Mouse (Mus musculus) C2C12 (cell line): ENCODE results near the gene Ascc2. TPM values are rescaled to one million over a fixed set of nuclear protein-coding genes. Genes with fewer than 3 reads are reported as not detected.

Source experiments
- H3K27me3 ChIP-seq: one replicate; pipeline ENCODE4 v1.6.1; 2011; ENCODE audit not compliant: control insufficient read depth, insufficient read depth, insufficient read length
- H3K36me3 ChIP-seq: one replicate; pipeline ENCODE4 v1.6.1; 2011; ENCODE audit not compliant: control insufficient read depth, insufficient read depth
- H3K4me3 ChIP-seq: one replicate; pipeline ENCODE4 v1.5.1; 2011; ENCODE audit warnings: mild to moderate bottlenecking, control low read depth; ENCODE audit not compliant: poor library complexity, insufficient read depth, severe bottlenecking
- H3K79me2 ChIP-seq: one replicate; pipeline ENCODE4 v1.6.1; 2011; ENCODE audit not compliant: control insufficient read depth, insufficient read depth
- H3K79me3 ChIP-seq: one replicate; pipeline ENCODE4 v1.6.1; 2011; ENCODE audit warnings: low read depth, control low read depth
- H3ac ChIP-seq: one replicate; pipeline ENCODE3; 2011; ENCODE audit warnings: low read depth; ENCODE audit not compliant: control insufficient read depth, insufficient read length
- CEBPB ChIP-seq: IDR thresholded peaks from one replicate; pipeline ENCODE4 v1.6.1; 2011; ENCODE audit warnings: low read depth, mild to moderate bottlenecking, control low read depth, moderate library complexity
- CTCF ChIP-seq: IDR thresholded peaks from one replicate; pipeline ENCODE4 v1.5.1; 2011; ENCODE audit not compliant: control insufficient read depth, insufficient read depth, insufficient read length
- FOSL1 ChIP-seq: IDR thresholded peaks from one replicate; pipeline ENCODE4 v1.8.0; 2011; ENCODE audit warnings: mild to moderate bottlenecking, low read length; ENCODE audit not compliant: poor library complexity, insufficient read depth, severe bottlenecking
- MAX ChIP-seq: IDR thresholded peaks from one replicate; pipeline ENCODE4 v1.6.1; 2011; ENCODE audit warnings: mild to moderate bottlenecking, control low read depth
- MYOD1 ChIP-seq: IDR thresholded peaks from one replicate; pipeline ENCODE4 v1.6.1; 2011; ENCODE audit warnings: low read depth; ENCODE audit not compliant: control insufficient read depth, insufficient read length
- MYOG ChIP-seq: IDR thresholded peaks from one replicate; pipeline ENCODE4 v1.6.1; 2011; ENCODE audit not compliant: control insufficient read depth, insufficient read length; ENCODE audit errors: extremely low read depth
- USF1 ChIP-seq: IDR thresholded peaks from one replicate; pipeline ENCODE4 v1.6.1; 2011; ENCODE audit warnings: low read depth, mild to moderate bottlenecking, control low read depth, moderate library complexity
- polyA plus RNA-seq: library from polyadenylated mRNA; unstranded; fragments of >200 nt; fragmentation: generic; extraction: Trizol; gene quantifications from one replicate; pipeline ENCODE4 v1.2.1, GENCODE M21; 2012; ENCODE audit warnings: missing spikeins

Gene Ascc2
- polyA plus RNA-seq, 1 experiment, result 22.6 TPM

DNA sequence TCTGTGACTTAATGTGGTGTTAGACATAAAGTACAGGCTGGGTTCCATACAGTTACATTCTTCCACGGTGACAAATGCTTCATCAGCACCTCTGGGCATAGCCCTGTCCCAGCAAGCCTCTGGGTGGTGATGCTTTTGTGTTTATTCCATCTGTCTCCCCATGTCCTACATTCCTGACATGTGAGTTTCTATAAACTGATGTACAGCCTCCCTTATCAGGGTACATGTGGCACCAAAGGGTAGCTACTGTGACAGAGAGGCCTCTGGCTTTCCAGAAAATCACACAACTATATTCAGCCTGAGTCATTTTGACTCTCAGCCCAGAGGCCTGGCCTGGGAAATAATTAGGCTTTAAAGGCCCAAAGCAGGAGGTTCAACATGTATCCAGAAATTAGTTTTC, 31.0 kb upstream of the Ascc2 start:
- H3K4me3 ChIP-seq, result no peak overlapping the region
- peak; percentile 7 for TF ChIP-seq FOSL1
- TF ChIP-seq MYOD1, result peak; percentile 83
- no peak for TF ChIP-seq USF1
- TF ChIP-seq CTCF, result no peak
- TF ChIP-seq MYOG, result no peak
- TF ChIP-seq CEBPB, result no peak
- peak; percentile 41 for TF ChIP-seq MAX
- H3K79me3 ChIP-seq, result no peaks in the 10 kb centered on the region
- H3K36me3 ChIP-seq, result no peaks in the 10 kb centered on the region
- no peaks in the 10 kb centered on the region for H3K79me2 ChIP-seq
- H3K27me3 ChIP-seq, result no peaks in the 10 kb centered on the region
- no peak overlapping the region for H3ac ChIP-seq

- H3K27me3 ChIP-seq, result no peaks in the 10 kb centered on the region
- H3K79me2 ChIP-seq, result no peaks in the 10 kb centered on the region
- H3K4me3 ChIP-seq, result no peak overlapping the region
- no peak overlapping the region for H3ac ChIP-seq
- no peaks in the 10 kb centered on the region for H3K79me3 ChIP-seq
- no peaks in the 10 kb centered on the region for H3K36me3 ChIP-seq
- TF ChIP-seq MYOD1, result no peak
These were observed 25.6 kb upstream of the Ascc2 start for GRCm38 (mm10) chr11:4611904-4612303.

- H3K79me2 ChIP-seq, result no peaks in the 10 kb centered on the region
- H3K4me3 ChIP-seq, result no peak within 1 kb of the TSS
- no peak for TF ChIP-seq MYOG
- no peak for TF ChIP-seq MAX
- TF ChIP-seq MYOD1, result no peak
- no peak for TF ChIP-seq FOSL1
- TF ChIP-seq CEBPB, result no peak
- no peak for TF ChIP-seq USF1
- TF ChIP-seq CTCF, result no peak
- no peak within 1 kb of the TSS for H3ac ChIP-seq
- no peaks in the 10 kb centered on the region for H3K27me3 ChIP-seq
- H3K36me3 ChIP-seq, result no peaks in the 10 kb centered on the region
- no peaks in the 10 kb centered on the region for H3K79me3 ChIP-seq
These were observed 17.5 kb upstream of the Ascc2 start, which contains the start of gene Gm11032 for GRCm38 (mm10) chr11:4620017-4620485. Gene Gm11032 (plus strand): TSS chr11:4620067.

GRCm38 (mm10) chr11:4620501-4621108, 16.9 kb upstream of the Ascc2 start:
- Histone ChIP-seq H3K79me3 (no peaks in the 10 kb centered on the region), H3K79me2 (no peaks in the 10 kb centered on the region), H3K4me3 (no peak overlapping the region), H3K36me3 (no peaks in the 10 kb centered on the region), H3ac (no peak overlapping the region), H3K27me3 (no peaks in the 10 kb centered on the region)
- TF ChIP-seq CTCF (no peak), FOSL1 (no peak), CEBPB (no peak), MAX (no peak), USF1 (no peak), MYOD1 (no peak), MYOG (no peak)

DNA sequence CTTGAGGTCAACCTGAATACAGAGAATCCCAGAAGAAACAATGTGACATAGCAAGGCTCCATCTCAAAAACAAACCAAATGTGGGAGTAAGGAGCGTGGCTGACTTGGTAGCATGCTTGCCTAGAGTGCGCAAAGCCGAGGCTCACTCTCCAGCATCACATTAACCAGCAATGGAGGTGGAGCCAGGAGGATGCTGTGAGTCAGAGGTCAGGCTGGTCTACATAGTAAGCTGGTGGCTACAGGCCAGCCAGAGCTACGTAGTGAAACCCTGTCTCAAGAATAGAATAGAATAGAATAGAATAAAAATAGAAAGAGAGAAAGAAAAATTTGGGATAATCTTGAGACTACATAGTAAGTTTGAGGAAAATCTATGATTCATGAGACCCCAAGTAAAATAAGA, 15.7 kb upstream of the Ascc2 start:
- Histone ChIP-seq H3K79me2 (no peaks in the 10 kb centered on the region), H3K36me3 (no peaks in the 10 kb centered on the region), H3K4me3 (no peak overlapping the region), H3K27me3 (no peaks in the 10 kb centered on the region), H3K79me3 (no peaks in the 10 kb centered on the region), H3ac (no peak overlapping the region)
- no peak for TF ChIP-seq MYOG
- TF ChIP-seq FOSL1, result no peak
- TF ChIP-seq MAX, result no peak
- no peak for TF ChIP-seq MYOD1
- no peak for TF ChIP-seq USF1
- no peak for TF ChIP-seq CEBPB
- no peak for TF ChIP-seq CTCF

GRCm38 (mm10) chr11:4622442-4622986, 15.0 kb upstream of the Ascc2 start:
- H3ac ChIP-seq, result no peak overlapping the region

More at GRCm38 (mm10) chr11:4622442-4622986, 15.0 kb upstream of the Ascc2 start:
- Histone ChIP-seq H3K27me3 (no peaks in the 10 kb centered on the region), H3K4me3 (no peak overlapping the region), H3K79me3 (no peaks in the 10 kb centered on the region), H3K79me2 (no peaks in the 10 kb centered on the region), H3K36me3 (no peaks in the 10 kb centered on the region)
- TF ChIP-seq MAX (no peak), FOSL1 (no peak), MYOD1 (no peak), MYOG (no peak), CEBPB (no peak), USF1 (no peak), CTCF (no peak)
